In genomic region chr11:47503236-47503635, GRCm38 (mm10) we compare ENCODE assay signal across 7 mouse cellular contexts.
DNase-seq lines count a peak whose midpoint lies in the region; ATAC-seq and TF ChIP-seq lines count a peak whose summit lies in the region.
"Not testable (repeated sequence)": the region's sequence is repeated elsewhere in the genome, so short reads cannot be mapped to it uniquely, and the experiment has no call there.

No protein-coding gene starts in this region.

- H3K4me3 ChIP-seq in hindbrain, embryonic 11.5 days (ENCODE audit: low read depth, low read length); limb, embryonic 14.5 days (replicated peaks; ENCODE audit: low read length): not testable (repeated sequence)

- H3K9me3 ChIP-seq in hindbrain, embryonic 11.5 days (ENCODE audit: control insufficient read depth, low read length); limb, embryonic 14.5 days (ENCODE audit: control insufficient read depth, low read length): not testable (repeated sequence)

- not testable (repeated sequence) for H3K4me2 ChIP-seq in hindbrain, embryonic 11.5 days (replicated peaks; ENCODE audit: low read depth, low read length); limb, embryonic 14.5 days (replicated peaks; ENCODE audit: low read depth, low read length, severe bottlenecking)

- peak; percentile 43 for DNase-seq in ES-CJ7 (ENCODE audit: low read depth, low spot score)
- DNase-seq in NIH3T3 (ENCODE audit: low read depth): peak; percentile 38
- DNase-seq in c-Kit-positive CD71-negative TER-119-negative erythroid progenitor cells, embryonic 14.5 days (ENCODE audit: low read depth): peak; percentile 1
- DNase-seq in embryo, embryonic 11.5 days (ENCODE audit: low read depth, low spot score): peak; percentile 19
- DNase-seq in hindbrain, embryonic 11.5 days (ENCODE audit: low spot score): peak; percentile 20
- DNase-seq in limb, embryonic 14.5 days (ENCODE audit: low spot score): peak; percentile 67
- peak; percentile 45 for DNase-seq in retina, embryonic 14.5 days (ENCODE audit: low spot score)

- H3K27me3 ChIP-seq in hindbrain, embryonic 11.5 days (ENCODE audit: control insufficient read depth, insufficient read depth, low read length); limb, embryonic 14.5 days (ENCODE audit: control insufficient read depth, insufficient read depth, low read length): not testable (repeated sequence)

- not testable (repeated sequence) for H3K27ac ChIP-seq in hindbrain, embryonic 11.5 days (ENCODE audit: low read depth, low read length); limb, embryonic 14.5 days (replicated peaks; ENCODE audit: low read depth, low read length)

- not testable (repeated sequence) for H3K9ac ChIP-seq in hindbrain, embryonic 11.5 days (ENCODE audit: low read depth, low read length); limb, embryonic 14.5 days (ENCODE audit: low read depth, low read length, severe bottlenecking)

- not testable (repeated sequence) for H3K36me3 ChIP-seq in hindbrain, embryonic 11.5 days (ENCODE audit: control insufficient read depth, insufficient read depth, low read length); limb, embryonic 14.5 days (ENCODE audit: control insufficient read depth, insufficient read depth, low read length)

- H3K4me1 ChIP-seq in hindbrain, embryonic 11.5 days (replicated peaks; ENCODE audit: control insufficient read depth, insufficient read depth, low read length); limb, embryonic 14.5 days (ENCODE audit: control insufficient read depth, insufficient read depth, low read length): not testable (repeated sequence)

- ATAC-seq in hindbrain, embryonic 11.5 days (ENCODE audit: low FRiP score); limb, embryonic 14.5 days (ENCODE audit: low FRiP score, low read depth): not testable (repeated sequence)

- not testable (repeated sequence) for TF ChIP-seq POLR2A in limb, embryonic 14.5 days (IDR thresholded peaks at IDR 0.05; ENCODE audit: borderline replicate concordance, extremely low read depth, insufficient read depth, insufficient read length)

Comparison
In these comparisons a context has a peak if more than half of its experiments do, and no peak if none do; other contexts are left out.
1. DNase-seq: peak in every context shown above with its lines; median percentile 67 in limb, embryonic 14.5 days; 45 in retina, embryonic 14.5 days; 43 in ES-CJ7; 38 in NIH3T3; 20 in hindbrain, embryonic 11.5 days; 19 in embryo, embryonic 11.5 days; 1 in c-Kit-positive CD71-negative TER-119-negative erythroid progenitor cells, embryonic 14.5 days.